Mouse (Mus musculus): Measurements from ENCODE around the gene Sars. TPM values are rescaled to one million over a fixed set of nuclear protein-coding genes. Genes with fewer than 3 reads are reported as not detected.

The Sars gene
- total RNA-seq, 1 experiment from 2014 or later: 185 TPM

DNA sequence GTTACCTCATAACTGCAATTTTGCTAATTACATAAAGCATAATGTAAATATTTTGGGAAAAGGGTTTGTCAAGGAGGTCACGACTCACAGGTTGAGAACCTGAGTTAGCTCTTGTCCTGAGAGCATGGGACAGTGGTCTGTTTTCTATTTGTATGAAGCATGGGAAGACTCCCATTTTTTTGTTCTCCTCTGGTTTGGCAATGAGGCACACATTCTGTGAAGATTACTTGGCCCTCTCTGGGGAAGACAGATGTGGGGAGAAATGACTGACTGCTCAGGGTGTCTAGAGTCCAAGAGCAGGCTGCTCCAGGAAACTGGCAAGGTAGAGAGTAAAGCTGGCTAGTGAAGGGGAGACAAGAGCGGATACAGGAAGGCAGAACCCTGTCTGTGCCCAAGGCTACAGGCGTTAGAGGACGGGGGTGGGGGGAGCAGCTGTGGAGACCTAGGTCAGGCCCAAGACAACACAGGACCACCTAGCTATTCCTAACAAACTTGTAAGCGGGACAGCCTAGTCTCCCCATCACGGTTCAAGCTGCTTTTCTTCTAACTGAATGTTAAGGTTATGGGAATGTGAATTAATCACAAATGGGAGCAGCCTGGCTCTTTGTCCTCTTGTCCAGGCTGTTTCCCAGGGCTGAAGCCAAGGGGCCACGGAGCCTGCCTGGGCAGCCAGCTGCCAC, 19.9 kb downstream of the Sars start:
- no peak for DNase-seq

DNA sequence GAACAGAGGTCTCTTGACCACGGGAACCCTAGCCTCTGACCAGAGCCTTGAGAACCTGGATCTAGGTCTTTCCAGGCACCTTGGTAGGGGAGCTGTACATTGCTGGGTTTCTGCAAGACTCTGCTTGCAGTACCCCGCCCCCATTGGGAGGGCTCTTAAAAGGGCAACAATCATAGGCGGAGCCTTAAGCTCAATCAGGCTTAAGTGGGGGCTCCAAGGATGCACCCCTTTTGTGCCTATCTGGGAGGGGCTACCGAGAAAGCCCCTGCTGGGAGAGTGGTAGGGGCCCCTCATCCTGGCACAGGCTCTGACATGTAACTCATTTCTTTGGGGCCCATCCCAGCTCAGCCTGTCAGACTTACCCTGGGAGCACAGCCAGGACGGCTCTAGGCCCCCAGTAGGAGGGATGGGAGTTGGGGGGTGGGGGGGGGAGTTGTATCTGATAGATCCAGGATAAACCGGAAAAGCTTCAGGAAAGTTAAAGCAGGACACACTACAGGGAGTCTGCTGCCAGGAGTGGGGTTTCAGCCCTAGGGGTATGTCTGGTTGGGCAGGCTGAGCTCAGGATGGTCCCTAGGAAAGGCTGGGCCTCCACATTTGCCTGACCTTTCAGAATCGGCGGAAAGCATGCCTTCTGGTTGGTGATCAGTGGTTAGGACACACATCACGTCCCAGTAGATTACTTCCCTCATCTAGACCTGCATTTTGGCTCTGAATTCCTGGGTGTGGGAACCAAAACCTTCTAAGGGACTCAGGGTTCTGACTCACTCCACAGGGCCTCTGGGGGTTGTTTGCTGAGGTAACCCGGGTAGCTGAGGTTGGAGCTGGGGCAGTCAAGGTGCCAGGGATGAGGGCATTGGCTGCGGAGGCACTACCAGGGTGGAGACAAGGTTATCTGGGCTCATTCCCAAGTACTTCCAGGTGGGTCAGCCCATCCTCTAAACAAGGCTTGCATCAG, 20.9 kb downstream of the Sars start:
- DNase-seq: peak; percentile 57

GRCm38 (mm10) chr3:108423006-108423405, 22.0 kb downstream of the Sars start:
- no peak for DNase-seq

DNA sequence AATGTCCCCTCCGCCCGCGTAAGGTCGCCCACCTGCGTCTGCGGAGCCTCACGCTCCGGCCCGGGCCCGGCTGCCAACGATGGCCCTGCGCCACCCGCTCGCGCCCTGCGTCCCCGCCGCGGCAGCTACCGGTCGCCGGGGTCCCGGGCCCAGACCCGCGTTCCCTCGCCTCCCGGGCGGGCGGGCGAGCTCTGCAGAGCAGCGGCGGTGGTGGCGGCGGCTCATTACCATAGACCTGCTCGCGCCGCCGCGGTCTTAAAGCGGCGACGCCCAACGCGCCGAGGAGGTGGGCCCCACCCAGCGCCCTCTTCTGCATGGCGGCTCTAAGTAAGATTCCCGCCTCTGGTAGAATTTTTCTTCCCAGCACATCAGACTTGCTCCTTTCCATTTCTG, 29.2 kb downstream of the Sars start:
- peak; percentile 82 for DNase-seq

GRCm38 (mm10) chr3:108414857-108415830, 29.9 kb downstream of the Sars start, which contains the start of gene Celsr2:
Celsr2 (minus strand) TSS chr3:108415552.
- DNase-seq: peak; percentile 49

DNA sequence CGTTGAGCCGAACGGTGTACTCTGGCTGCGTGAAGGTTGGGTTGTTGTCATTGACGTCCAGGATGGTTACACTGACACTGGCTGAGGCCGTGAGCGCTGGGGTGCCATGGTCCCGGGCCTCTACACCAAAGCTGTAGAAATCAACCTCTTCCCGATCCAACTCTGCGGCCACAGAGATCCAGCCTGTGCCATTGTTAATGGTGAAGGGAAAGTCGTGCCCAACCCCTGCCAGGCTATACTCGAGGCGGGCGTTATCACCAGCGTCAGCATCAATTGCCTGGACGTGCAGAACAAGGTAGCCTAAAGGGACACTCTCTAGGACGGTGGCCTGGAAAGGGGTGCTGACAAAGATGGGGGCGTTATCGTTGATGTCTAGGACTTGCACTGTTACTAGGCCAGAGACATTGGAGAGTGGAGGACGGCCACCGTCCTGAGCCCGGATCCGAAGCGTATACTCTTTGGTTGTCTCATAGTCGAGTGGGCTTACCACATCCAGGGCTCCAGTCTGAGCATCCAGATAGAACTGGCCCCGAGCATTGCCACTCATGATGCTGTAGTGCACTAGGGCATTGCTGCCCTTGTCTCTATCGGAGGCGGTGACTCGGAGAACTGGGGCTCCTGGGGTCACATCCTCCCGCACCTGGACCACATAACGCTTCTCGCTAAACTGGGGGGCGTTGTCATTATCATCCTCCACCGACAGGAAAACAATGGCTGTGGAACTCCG, 31.2 kb downstream of the Sars start:
- DNase-seq: no peak

GRCm38 (mm10) chr3:108411754-108412121, 33.3 kb downstream of the Sars start:
- peak; percentile 37 for DNase-seq

- no peak for DNase-seq
Measured at GRCm38 (mm10) chr3:108411026-108411753, 33.8 kb downstream of the Sars start.

GRCm38 (mm10) chr3:108410359-108410714, 34.7 kb downstream of the Sars start:
- DNase-seq: no peak

GRCm38 (mm10) chr3:108409656-108410358, 35.2 kb downstream of the Sars start:
- no peak for DNase-seq

GRCm38 (mm10) chr3:108408517-108409008, 36.4 kb downstream of the Sars start:
- no peak for DNase-seq

DNA sequence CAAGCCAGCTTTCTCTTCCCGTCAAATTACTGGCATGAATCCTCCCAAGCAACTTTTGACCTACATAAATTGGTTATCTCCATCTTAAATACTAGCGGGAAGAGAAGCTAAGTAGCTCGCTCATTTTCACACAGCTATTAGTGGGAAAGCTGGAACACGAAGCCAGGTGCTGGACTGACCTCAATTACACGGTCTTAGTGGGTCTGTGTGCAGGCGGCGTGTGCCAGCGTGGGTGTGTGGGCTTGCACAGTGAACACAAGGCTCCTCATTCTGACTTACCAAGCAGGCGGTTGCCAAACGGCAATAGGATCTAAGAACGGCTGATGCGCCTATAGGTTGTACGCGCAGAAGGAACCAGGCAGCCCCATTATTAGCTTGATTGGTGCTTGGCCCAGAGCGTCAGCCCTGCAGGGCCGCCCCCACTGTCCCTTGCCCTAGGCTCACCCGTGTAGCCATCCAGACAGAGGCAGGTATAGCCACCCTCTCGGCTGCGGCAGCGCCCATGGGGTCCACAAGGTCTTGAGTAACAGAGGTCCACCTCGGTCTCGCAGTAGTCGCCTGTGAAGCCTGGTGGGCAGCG, 38.6 kb downstream of the Sars start:
- DNase-seq: no peak

GRCm38 (mm10) chr3:108405536-108406305, 39.3 kb downstream of the Sars start:
- no peak for DNase-seq

GRCm38 (mm10) chr3:108402528-108402920, 42.5 kb downstream of the Sars start:
- no peak for DNase-seq

DNA sequence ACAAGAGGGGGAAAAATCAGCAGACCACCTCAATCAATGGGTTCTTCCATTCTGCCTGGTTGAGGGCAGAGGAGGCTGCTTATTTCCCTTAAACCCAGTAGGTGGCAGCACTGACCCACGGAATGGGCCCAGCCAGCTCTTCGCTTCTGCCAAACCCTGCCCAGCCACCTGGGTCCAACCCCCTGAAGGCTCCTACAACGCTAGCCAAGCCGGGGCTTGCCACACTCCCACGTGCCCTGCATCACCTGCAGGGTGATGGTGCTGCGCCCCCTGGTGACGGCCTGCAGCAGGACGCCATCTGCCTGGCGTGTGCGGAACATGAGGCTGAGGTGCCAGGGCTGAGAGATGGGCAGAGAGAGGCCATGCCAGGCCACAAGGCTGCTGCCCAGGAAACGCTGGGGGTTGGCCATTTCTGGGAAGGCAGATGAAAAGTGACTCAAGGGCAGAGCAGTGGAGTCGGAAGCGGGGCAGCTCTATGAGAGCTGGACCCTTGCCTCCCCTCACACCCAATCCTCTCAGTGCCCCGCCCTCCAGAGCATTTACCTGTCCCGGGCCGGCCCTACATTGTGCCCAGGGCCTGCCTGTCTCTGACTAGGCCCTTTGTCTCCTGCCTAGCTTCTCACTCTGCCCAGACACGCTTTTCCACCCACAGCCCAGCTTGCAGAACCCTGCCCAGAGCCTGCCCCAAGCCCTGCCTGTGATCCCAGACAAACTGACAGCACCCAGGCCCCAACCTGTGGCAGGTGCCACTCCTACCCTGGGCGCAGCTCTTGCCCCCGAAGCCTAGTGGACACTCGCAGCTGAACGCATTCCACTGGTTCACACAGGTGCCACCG, 43.1 kb downstream of the Sars start:
- DNase-seq: peak; percentile 87

- no peak for DNase-seq
Measured at GRCm38 (mm10) chr3:108400442-108400841, 44.6 kb downstream of the Sars start.

- no peak for DNase-seq
Measured at GRCm38 (mm10) chr3:108398281-108398680, 46.7 kb downstream of the Sars start.

DNA sequence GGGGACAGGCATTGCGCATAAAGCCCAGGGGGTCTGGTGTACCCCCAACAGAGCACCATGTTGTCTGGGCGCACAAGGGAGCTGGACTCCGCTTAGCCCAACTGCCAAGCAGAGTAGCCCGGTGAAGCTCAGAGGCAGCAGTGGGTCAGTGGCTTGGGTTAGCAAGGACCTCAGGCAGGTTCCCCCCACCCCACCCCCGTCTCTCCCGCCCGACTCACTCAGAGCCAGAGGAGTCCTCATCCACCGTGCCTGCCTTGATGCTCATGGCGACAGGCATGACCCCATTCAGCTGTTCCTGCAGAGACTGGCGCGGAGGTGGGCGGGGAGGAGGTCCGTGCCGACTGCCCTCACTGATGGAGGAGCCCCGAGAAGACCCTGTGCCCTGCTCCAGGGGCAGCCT, 52.2 kb downstream of the Sars start:
- DNase-seq: no peak
